Mouse (Mus musculus): ENCODE data around the gene Vps39. TPM values are rescaled to one million over a fixed set of nuclear protein-coding genes. Genes with fewer than 3 reads are reported as not detected.

Gene Vps39
- polyA plus RNA-seq (2021; fragmentation: Nextera tagmentation), result 23.1 and 25.4 TPM in 2 replicates
- long read RNA-seq, experiment 1, full-length matches to known transcripts, result 85 of 127 reads
- long read RNA-seq, experiment 1, partial matches to known transcripts, result 18 of 127 reads
- long read RNA-seq, experiment 1, other reads (novel, unspliced or antisense), result 24 of 127 reads
- long read RNA-seq, experiment 2, full-length matches to known transcripts, result 6 of 20 reads
- long read RNA-seq, experiment 2, partial matches to known transcripts, result 2 of 20 reads
- long read RNA-seq, experiment 2, other reads (novel, unspliced or antisense), result 12 of 20 reads

GRCm38 (mm10) chr2:120352682-120353646, at the start of gene Vps39:
Gene Vps39, minus strand, starts transcription at chr2:120353137.

GRCm38 (mm10) chr2:120313976-120314375, 39.0 kb downstream of the Vps39 start, which contains the start of gene Pla2g4f:
Gene Pla2g4f, minus strand, starts transcription at chr2:120314165.

GRCm38 (mm10) chr2:120288995-120289394, 63.9 kb downstream of the Vps39 start, which contains the start of gene Pla2g4d:
Gene Pla2g4d, minus strand, starts transcription at chr2:120289197.

Other genes starting within 250 kb of the Vps39 start
- gene Ehd4, start 198.5 kb downstream of the Vps39 start, polyA plus RNA-seq (2021; fragmentation: Nextera tagmentation), result 8.2 and 10.7 TPM in 2 replicates
- 2.7 and 2.9 TPM in 2 replicates for gene Pla2g4e, start 107.8 kb downstream of the Vps39 start, polyA plus RNA-seq (2021; fragmentation: Nextera tagmentation)
- gene Pla2g4d, start 63.9 kb downstream of the Vps39 start, polyA plus RNA-seq (2021; fragmentation: Nextera tagmentation), result 0.03 TPM in 1 of 2 replicates, not detected in the other
- gene Pla2g4f, start 39.0 kb downstream of the Vps39 start, polyA plus RNA-seq (2021; fragmentation: Nextera tagmentation), result not detected in 2 replicates
- gene Ganc, start 50.8 kb upstream of the Vps39 start, polyA plus RNA-seq (2021; fragmentation: Nextera tagmentation), result 5.5 and 5.6 TPM in 2 replicates
- 3.5 and 4.7 TPM in 2 replicates for gene Tmem87a, start 51.0 kb upstream of the Vps39 start, polyA plus RNA-seq (2021; fragmentation: Nextera tagmentation)
- 3.1 and 4.8 TPM in 2 replicates for gene Capn3, start 102.9 kb upstream of the Vps39 start, polyA plus RNA-seq (2021; fragmentation: Nextera tagmentation)
- gene Zfp106, start 210.7 kb upstream of the Vps39 start, polyA plus RNA-seq (2021; fragmentation: Nextera tagmentation), result 59.5 and 167 TPM in 2 replicates
- gene Snap23, start 214.5 kb upstream of the Vps39 start, polyA plus RNA-seq (2021; fragmentation: Nextera tagmentation), result 7.5 and 8.4 TPM in 2 replicates